Mouse (Mus musculus): Measurements from ENCODE around the gene Plac8.

- no peak for TF ChIP-seq CTCF (IDR thresholded peaks at IDR 0.05; ENCODE audit: extremely low read depth, insufficient read length, insufficient replicate concordance, low read depth, low read length)
- TF ChIP-seq POLR2A (IDR thresholded peaks at IDR 0.05; ENCODE audit: low read depth, low read length), result no peak
Measured at GRCm38 (mm10) chr5:100549311-100549710, 22.7 kb downstream of the Plac8 start.
